ENCODE assay signal across 8 mouse cellular contexts in genomic region chr15:3582807-3583636, GRCm38 (mm10). TPM values are rescaled to one million over a fixed set of nuclear protein-coding genes. Genes with fewer than 3 reads are reported as not detected.
DNase-seq lines count a peak whose midpoint lies in the region; ATAC-seq lines count a peak whose summit lies in the region.

TSS of gene Ghr (minus strand) at chr15:3583492.

- H3K9ac ChIP-seq in embryonic facial prominence, embryonic 14.5 days (ENCODE audit: low read depth, low read length), result peak within 1 kb of the TSS; percentile 79
- H3K9ac ChIP-seq in kidney, embryonic 15.5 days, result peak within 1 kb of the TSS; percentile 77
- H3K9ac ChIP-seq in limb, embryonic 15.5 days, result peak within 1 kb of the TSS; percentile 82

- H3K27me3 ChIP-seq in embryonic facial prominence, embryonic 14.5 days (replicated peaks; ENCODE audit: control insufficient read depth, insufficient read depth, low read length), result no peaks in the 10 kb centered on the region
- no peaks in the 10 kb centered on the region for H3K27me3 ChIP-seq in heart, embryonic 10.5 days (ENCODE audit: insufficient read depth, poor library complexity, severe bottlenecking)
- H3K27me3 ChIP-seq in kidney, embryonic 15.5 days, result no peaks in the 10 kb centered on the region
- H3K27me3 ChIP-seq in limb, embryonic 15.5 days, result no peaks in the 10 kb centered on the region
- no peaks in the 10 kb centered on the region for H3K27me3 ChIP-seq in splenic B cell, adult 2 months (ENCODE audit: control insufficient read depth, insufficient read depth, low read length, poor library complexity, severe bottlenecking)

- peak within 1 kb of the TSS; percentile 63 for H3K4me3 ChIP-seq in embryonic facial prominence, embryonic 14.5 days (ENCODE audit: low read depth, low read length)
- peak within 1 kb of the TSS; percentile 73 for H3K4me3 ChIP-seq in heart, embryonic 10.5 days
- peak within 1 kb of the TSS; percentile 74 for H3K4me3 ChIP-seq in kidney, embryonic 15.5 days (replicated peaks)
- peak within 1 kb of the TSS; percentile 79 for H3K4me3 ChIP-seq in limb, embryonic 15.5 days

- H3K4me1 ChIP-seq in embryonic facial prominence, embryonic 14.5 days (ENCODE audit: control insufficient read depth, insufficient read depth, low read length), result peaks cover 24% of the 10 kb centered on the region
- peaks cover 24% of the 10 kb centered on the region for H3K4me1 ChIP-seq in heart, embryonic 10.5 days
- peaks cover 26% of the 10 kb centered on the region for H3K4me1 ChIP-seq in kidney, embryonic 15.5 days
- H3K4me1 ChIP-seq in limb, embryonic 15.5 days, result peaks cover 20% of the 10 kb centered on the region

- peak; percentile 83 for DNase-seq in 416B (ENCODE audit: low read depth)
- peak; percentile 54 to 75 for DNase-seq in adrenal gland, postnatal 4 days (ENCODE audit: low spot score in 2 of 2)
- DNase-seq in embryonic facial prominence, embryonic 14.5 days (ENCODE audit: low spot score), result peak; percentile 94
- DNase-seq in heart, embryonic 10.5 days (ENCODE audit: low spot score), result peak; percentile 91
- peak; percentile 20 for DNase-seq in splenic B cell, adult 2 months (ENCODE audit: low read depth, low spot score)

- no peaks in the 10 kb centered on the region for H3K9me3 ChIP-seq in embryonic facial prominence, embryonic 14.5 days (ENCODE audit: control insufficient read depth, low read length)
- H3K9me3 ChIP-seq in heart, embryonic 10.5 days, result no peaks in the 10 kb centered on the region
- no peaks in the 10 kb centered on the region for H3K9me3 ChIP-seq in kidney, embryonic 15.5 days (replicated peaks)
- no peaks in the 10 kb centered on the region for H3K9me3 ChIP-seq in limb, embryonic 15.5 days

- WGBS in embryonic facial prominence, embryonic 14.5 days, result 1% methylated on average over 29 of the region's 52 CpGs
- WGBS in heart, embryonic 10.5 days, result 1% methylated on average over 48 of the region's 52 CpGs
- WGBS in kidney, embryonic 15.5 days, result under 1% methylated on average over 48 of the region's 52 CpGs
- WGBS in limb, embryonic 15.5 days, result under 1% methylated on average over 43 of the region's 52 CpGs

- peak within 1 kb of the TSS; percentile 86 for H3K27ac ChIP-seq in embryonic facial prominence, embryonic 14.5 days (replicated peaks; ENCODE audit: low read depth, low read length)
- H3K27ac ChIP-seq in heart, embryonic 10.5 days, result peak within 1 kb of the TSS; percentile 90
- peak within 1 kb of the TSS; percentile 98 for H3K27ac ChIP-seq in kidney, embryonic 15.5 days
- H3K27ac ChIP-seq in limb, embryonic 15.5 days, result peak within 1 kb of the TSS; percentile 97

- no peaks in the 10 kb centered on the region for H3K36me3 ChIP-seq in embryonic facial prominence, embryonic 14.5 days (ENCODE audit: control insufficient read depth, insufficient read depth, low read length)
- no peaks in the 10 kb centered on the region for H3K36me3 ChIP-seq in heart, embryonic 10.5 days
- no peaks in the 10 kb centered on the region for H3K36me3 ChIP-seq in kidney, embryonic 15.5 days
- no peaks in the 10 kb centered on the region for H3K36me3 ChIP-seq in limb, embryonic 15.5 days
- no peaks in the 10 kb centered on the region for H3K36me3 ChIP-seq in splenic B cell, adult 2 months (ENCODE audit: control insufficient read depth, insufficient read depth, low read length, poor library complexity, severe bottlenecking)

- ATAC-seq in embryonic facial prominence, embryonic 14.5 days (ENCODE audit: low read depth), result peak; percentile 94
- peak; percentile 92 for ATAC-seq in kidney, embryonic 15.5 days (replicated peaks; ENCODE audit: low FRiP score)
- peak; percentile 90 for ATAC-seq in limb, embryonic 15.5 days (ENCODE audit: insufficient number of reproducible peaks, low FRiP score, low TSS enrichment, low read depth)
- ATAC-seq in monocyte, adult 5-6 weeks (replicated peaks; ENCODE audit: insufficient number of reproducible peaks, low FRiP score, low TSS enrichment, poor library complexity, severe bottlenecking), result 0 out of 2 replicates have a peak, but pooled peaks have one; percentile 31

- peak within 1 kb of the TSS; percentile 74 for H3K4me2 ChIP-seq in embryonic facial prominence, embryonic 14.5 days (ENCODE audit: low read depth, low read length)
- H3K4me2 ChIP-seq in kidney, embryonic 15.5 days, result peak within 1 kb of the TSS; percentile 71
- H3K4me2 ChIP-seq in limb, embryonic 15.5 days, result peak within 1 kb of the TSS; percentile 63

RNA-seq across cellular contexts. Expression of gene Ghr, which starts in this region (rescaled TPM):
- 10 to 100 TPM; 60.6 to 64.7 TPM for total RNA-seq in adrenal gland, postnatal 4 days (2021)
- 59.1 and 64.8 TPM in 2 replicates for polyA plus RNA-seq in embryonic facial prominence, embryonic 14.5 days (2014; fragmentation: Nextera tagmentation; extraction: Ambion mirVana)
- 45.1 and 46.9 TPM in 2 replicates for polyA plus RNA-seq in heart, embryonic 10.5 days (2016; fragmentation: Nextera tagmentation; extraction: Ambion mirVana)
- 71.3 and 72.0 TPM in 2 replicates for polyA plus RNA-seq in kidney, embryonic 15.5 days (2015; fragmentation: Nextera tagmentation; extraction: Ambion mirVana)
- 73.8 and 83.3 TPM in 2 replicates for polyA plus RNA-seq in limb, embryonic 15.5 days (2015; fragmentation: Nextera tagmentation; extraction: Ambion mirVana)
- not detected in 3 replicates for total RNA-seq in monocyte, adult 5-6 weeks (2017)

Comparison
In these comparisons a context has a peak if more than half of its experiments do, and no peak if none do; other contexts are left out.
1. Peak in every context shown above with its lines: DNase-seq, ATAC-seq, H3K4me3 ChIP-seq and H3K27ac ChIP-seq.
2. RNA of gene Ghr (total RNA-seq): 60.6 to 64.7 TPM in adrenal gland, postnatal 4 days; not detected in monocyte, adult 5-6 weeks; every median in the first group is over 10 times any median in the second.
3. Peak in ATAC-seq in monocyte, adult 5-6 weeks; RNA of the gene not detected or under 1 TPM.
4. DNase-seq: peak in every context shown above with its lines; median percentile 94 in embryonic facial prominence, embryonic 14.5 days; 91 in heart, embryonic 10.5 days; 83 in 416B; 64 in adrenal gland, postnatal 4 days; 20 in splenic B cell, adult 2 months.
5. ATAC-seq: peak in every context shown above with its lines; median percentile 94 in embryonic facial prominence, embryonic 14.5 days; 92 in kidney, embryonic 15.5 days; 90 in limb, embryonic 15.5 days; 31 in monocyte, adult 5-6 weeks.